In genomic region chr1:172243547-172244205, GRCm38 (mm10) we compare ENCODE assay signal across 10 mouse cellular contexts. TPM values are rescaled to one million over a fixed set of nuclear protein-coding genes. Genes with fewer than 3 reads are reported as not detected.
DNase-seq lines count a peak whose midpoint lies in the region; ATAC-seq and TF ChIP-seq lines count a peak whose summit lies in the region.
"Had no signal": no experiment of that assay in that cellular context is flagged by ENCODE, and none has a peak within 500 bp of the region (broad histone marks: within the 10 kb centered on the region; RNA-seq: fewer than 3 reads in every experiment).

No protein-coding gene starts in this region.

- no peaks in the 10 kb centered on the region for H3K36me3 ChIP-seq in heart, embryonic 10.5 days
- H3K36me3 ChIP-seq in CH12.LX (replicated peaks in 1 of 2; ENCODE audit: control insufficient read depth in 1 of 2, insufficient read depth in 1 of 2, low read length in 1 of 2) = no peaks in the 10 kb centered on the region
- no peaks in the 10 kb centered on the region for H3K36me3 ChIP-seq in heart, embryonic 14.5 days (ENCODE audit: control insufficient read depth, insufficient read depth, low read length)
- no peaks in the 10 kb centered on the region for H3K36me3 ChIP-seq in lung, embryonic 15.5 days
- H3K36me3 ChIP-seq: G1E had no signal

- H3K9ac ChIP-seq in CH12.LX (ENCODE audit: insufficient read depth, low read depth) = no peak overlapping the region
- H3K9ac ChIP-seq in heart, embryonic 14.5 days (ENCODE audit: low read length) = peak overlapping the region; percentile 6
- H3K9ac ChIP-seq in lung, embryonic 15.5 days = no peak overlapping the region

- TF ChIP-seq EP300 in CH12.LX (IDR thresholded peaks at IDR 0.05; ENCODE audit: low read length) = no peak

- peak overlapping the region; percentile 40 for H3K4me3 ChIP-seq in heart, embryonic 10.5 days
- H3K4me3 ChIP-seq in CH12.LX (replicated peaks in 1 of 3; ENCODE audit: low read depth in 2 of 3, low read length in 2 of 3, poor library complexity in 1 of 3) = no peak overlapping the region
- peak overlapping the region; percentile 20; a peak in 2 of 4 replicates for H3K4me3 ChIP-seq in heart, embryonic 14.5 days (ENCODE audit: control insufficient read depth in 1 of 2, insufficient read depth in 1 of 2, low read depth in 1 of 2, low read length in 2 of 2)
- H3K4me3 ChIP-seq in lung, embryonic 15.5 days = no peak overlapping the region

- ATAC-seq in heart, embryonic 14.5 days (ENCODE audit: insufficient number of reproducible peaks, insufficient read depth, low FRiP score, low read depth) = 0 out of 2 replicates have a peak, but pooled peaks have one; percentile 39
- no peak for ATAC-seq in lung, embryonic 15.5 days (ENCODE audit: borderline replicate concordance, extremely low read depth, low FRiP score, low TSS enrichment)

- in situ Hi-C loops in CH12.LX (cut with MboI; ENCODE audit: low pct_ligation_motif_present, low pct_unique_long_range_greater_than_20kb, low sequenced_read_pairs) = no loop called here

- peak; percentile 76 for DNase-seq in heart, embryonic 10.5 days (ENCODE audit: low spot score)
- no peak for DNase-seq in heart, postnatal 25 days (ENCODE audit: low spot score)
- no peak for DNase-seq in CH12.LX (ENCODE audit: extremely low read depth)
- peak; percentile 27 for DNase-seq in embryo, embryonic 10.5 days (ENCODE audit: low spot score)
- DNase-seq in ovary, adult 18-20 months (ENCODE audit: low spot score) = no peak
- DNase-seq in MN1 (ENCODE audit: low spot score) = no peak

- TF ChIP-seq POLR2A in CH12.LX (IDR thresholded peaks at IDR 0.05; ENCODE audit: low read depth, low read length) = no peak

- no peaks in the 10 kb centered on the region for H3K9me3 ChIP-seq in heart, embryonic 10.5 days
- H3K9me3 ChIP-seq in CH12.LX (replicated peaks; ENCODE audit: low read length) = no peaks in the 10 kb centered on the region
- H3K9me3 ChIP-seq in heart, embryonic 14.5 days (ENCODE audit: control insufficient read depth, low read length) = no peaks in the 10 kb centered on the region
- H3K9me3 ChIP-seq in lung, embryonic 15.5 days = no peaks in the 10 kb centered on the region
- H3K9me3 ChIP-seq: G1E had no signal

- TF ChIP-seq CTCF in CH12.LX (conservative IDR thresholded peaks at IDR 0.05 in 1 of 2, IDR thresholded peaks at IDR 0.05 in 1 of 2; ENCODE audit: low read depth in 2 of 2, low read length in 2 of 2) = peak in 1 of 2 experiments; percentile 32; a peak in 2 of 4 replicates

- peaks cover 21% of the 10 kb centered on the region; the same call in 1 of the 2 replicates for H3K4me1 ChIP-seq in heart, embryonic 10.5 days
- H3K4me1 ChIP-seq in CH12.LX (ENCODE audit: control insufficient read depth in 1 of 2, insufficient read depth in 2 of 2) = peaks cover 0 to 26% of the 10 kb centered on the region in 2 experiments; a peak in 2 of 4 replicates
- H3K4me1 ChIP-seq in heart, embryonic 14.5 days (ENCODE audit: control insufficient read depth in 2 of 2, insufficient read depth in 2 of 2, low read length in 2 of 2) = peaks cover 12 to 26% of the 10 kb centered on the region in 2 experiments
- no peaks in the 10 kb centered on the region for H3K4me1 ChIP-seq in lung, embryonic 15.5 days

- peak overlapping the region; percentile 86; the same call in 1 of the 2 replicates for H3K27ac ChIP-seq in heart, embryonic 10.5 days
- no peak overlapping the region for H3K27ac ChIP-seq in CH12.LX (ENCODE audit: insufficient read depth, low read depth)
- peak overlapping the region; percentile 96 to 97; a peak in 3 of 4 replicates for H3K27ac ChIP-seq in heart, embryonic 14.5 days (replicated peaks in 1 of 2; ENCODE audit: control insufficient read depth in 1 of 2, insufficient read depth in 1 of 2, low read depth in 2 of 2, low read length in 2 of 2)
- H3K27ac ChIP-seq in lung, embryonic 15.5 days = no peak overlapping the region

- no peak; the same call in 1 of the 2 replicates for TF ChIP-seq RAD21 in CH12.LX (IDR thresholded peaks at IDR 0.05; ENCODE audit: low read depth, low read length)

- 22% methylated on average over 16 of the region's 16 CpGs for WGBS in heart, embryonic 10.5 days
- WGBS in heart, embryonic 14.5 days = 25% methylated on average over 16 of the region's 16 CpGs
- WGBS in lung, embryonic 15.5 days = 23% methylated on average over 16 of the region's 16 CpGs

- no peaks in the 10 kb centered on the region for H3K27me3 ChIP-seq in heart, embryonic 10.5 days (ENCODE audit: insufficient read depth, poor library complexity, severe bottlenecking)
- H3K27me3 ChIP-seq in CH12.LX (replicated peaks) = no peaks in the 10 kb centered on the region
- no peaks in the 10 kb centered on the region for H3K27me3 ChIP-seq in heart, embryonic 14.5 days (ENCODE audit: control insufficient read depth, insufficient read depth, low read length)
- H3K27me3 ChIP-seq in lung, embryonic 15.5 days = peaks cover 22% of the 10 kb centered on the region

- H3K79me2 ChIP-seq in CH12.LX (replicated peaks; ENCODE audit: control insufficient read depth, extremely low read depth, insufficient read depth, poor library complexity, severe bottlenecking) = no peaks in the 10 kb centered on the region

- peak overlapping the region; percentile 8; the same call in 1 of the 2 replicates for H3K4me2 ChIP-seq in CH12.LX (ENCODE audit: insufficient read depth, low read depth, poor library complexity, severe bottlenecking)
- peak overlapping the region; percentile 47 for H3K4me2 ChIP-seq in heart, embryonic 14.5 days (ENCODE audit: low read length)
- H3K4me2 ChIP-seq in lung, embryonic 15.5 days = peak overlapping the region; percentile 10; the same call in 1 of the 2 replicates

- intact Hi-C loops in heart, postnatal 25 days (cut with DNase I) = loop anchor here (2.0 to 10.0 kb wide), 4 partner anchors 21 to 199 kb away; no protein-coding TSS in a partner anchor

- dilution Hi-C loops in CH12.LX (cut with MboI; ENCODE audit: extremely low pct_ligation_motif_present, extremely low pct_unique_long_range_greater_than_20kb, low sequenced_read_pairs) = no loop called here

TF ChIP-seq in CH12.LX, 34 proteins besides CTCF, POLR2A, EP300 and RAD21:
- TF ChIP-seq SMC3 (IDR thresholded peaks at IDR 0.05; ENCODE audit: low read depth, low read length) = peak; percentile 18; the same call in 1 of the 2 replicates
- no peak for TF ChIP-seq ETS1 (conservative IDR thresholded peaks at IDR 0.05; ENCODE audit: low read depth, low read length)

RNA-seq across cellular contexts. Expression of gene Atp1a4, which starts 14.5 kb away (rescaled TPM):
- polyA plus RNA-seq in heart, embryonic 10.5 days (2016; fragmentation: Nextera tagmentation; extraction: Ambion mirVana) = 0.09 and 0.12 TPM in 2 replicates
- not detected for total RNA-seq in heart, postnatal 25 days (2021)
- total RNA-seq in CH12.LX (2012; rRNA removed) (not detected in 2 replicates), CH12.LX (2014; rRNA removed) (not detected in 2 replicates)
- polyA plus RNA-seq in CH12.LX (2012; ENCODE audit: insufficient read length, low read depth) = 0.07 TPM in 1 of 2 replicates, not detected in the other
- 0.23 and 0.26 TPM in 2 replicates for polyA plus RNA-seq in heart, embryonic 14.5 days (2014; fragmentation: Nextera tagmentation; extraction: Ambion mirVana)
- not detected in 2 replicates for polyA plus RNA-seq in lung, embryonic 15.5 days (2015; fragmentation: Nextera tagmentation; extraction: Ambion mirVana)
- polyA plus RNA-seq: frontal cortex, adult 2 months; G1E had no signal

RNA-seq across cellular contexts. Expression of gene Igsf8, which starts 17.8 kb away (rescaled TPM):
- polyA plus RNA-seq in heart, embryonic 10.5 days (2016; fragmentation: Nextera tagmentation; extraction: Ambion mirVana) = 30.1 and 33.2 TPM in 2 replicates
- 10 to 100 TPM in 1 of 2 experiments, 1 to 10 TPM in 1; 9.3 to 15.2 TPM for total RNA-seq in heart, postnatal 25 days (2021)
- total RNA-seq in CH12.LX (2012; rRNA removed) (29.3 and 37.0 TPM in 2 replicates), CH12.LX (2014; rRNA removed) (7.4 and 8.3 TPM in 2 replicates)
- 22.1 and 25.9 TPM in 2 replicates for polyA plus RNA-seq in CH12.LX (2012; ENCODE audit: insufficient read length, low read depth)
- polyA plus RNA-seq in heart, embryonic 14.5 days (2014; fragmentation: Nextera tagmentation; extraction: Ambion mirVana) = 20.7 and 24.7 TPM in 2 replicates
- 46.2 and 49.4 TPM in 2 replicates for polyA plus RNA-seq in lung, embryonic 15.5 days (2015; fragmentation: Nextera tagmentation; extraction: Ambion mirVana)

RNA-seq across cellular contexts. Expression of gene Casq1, which starts 24.0 kb away (rescaled TPM):
- 225 and 307 TPM in 2 replicates for polyA plus RNA-seq in heart, embryonic 10.5 days (2016; fragmentation: Nextera tagmentation; extraction: Ambion mirVana)
- total RNA-seq in heart, postnatal 25 days (2021) = 10 to 100 TPM; 12.6 to 18.0 TPM
- total RNA-seq in CH12.LX (2012; rRNA removed) = 0.21 TPM in 1 of 2 replicates, not detected in the other
- not detected in 2 replicates for total RNA-seq in CH12.LX (2014; rRNA removed)
- polyA plus RNA-seq in CH12.LX (2012; ENCODE audit: insufficient read length, low read depth) = 0.96 and 0.98 TPM in 2 replicates
- polyA plus RNA-seq in heart, embryonic 14.5 days (2014; fragmentation: Nextera tagmentation; extraction: Ambion mirVana) = 138 and 148 TPM in 2 replicates
- 8.5 and 10.0 TPM in 2 replicates for polyA plus RNA-seq in lung, embryonic 15.5 days (2015; fragmentation: Nextera tagmentation; extraction: Ambion mirVana)
- total RNA-seq: G1E had no signal
- polyA plus RNA-seq: G1E had no signal

RNA-seq across cellular contexts. Expression of gene Pea15a, which starts 37.1 kb away (rescaled TPM):
- 115 and 152 TPM in 2 replicates for polyA plus RNA-seq in heart, embryonic 10.5 days (2016; fragmentation: Nextera tagmentation; extraction: Ambion mirVana)
- total RNA-seq in heart, postnatal 25 days (2021) = 10 to 100 TPM; 65.8 to 70.5 TPM
- total RNA-seq in CH12.LX (2012; rRNA removed) (14.9 and 15.6 TPM in 2 replicates), CH12.LX (2014; rRNA removed) (21.5 and 23.7 TPM in 2 replicates)
- polyA plus RNA-seq in CH12.LX (2012; ENCODE audit: insufficient read length, low read depth) = 50.6 and 52.1 TPM in 2 replicates
- 160 and 166 TPM in 2 replicates for polyA plus RNA-seq in heart, embryonic 14.5 days (2014; fragmentation: Nextera tagmentation; extraction: Ambion mirVana)
- 142 and 146 TPM in 2 replicates for polyA plus RNA-seq in lung, embryonic 15.5 days (2015; fragmentation: Nextera tagmentation; extraction: Ambion mirVana)

RNA-seq across cellular contexts. Expression of gene Atp1a2, which starts 54.2 kb away (rescaled TPM):
- polyA plus RNA-seq in heart, embryonic 10.5 days (2016; fragmentation: Nextera tagmentation; extraction: Ambion mirVana) = 8.7 and 22.5 TPM in 2 replicates
- total RNA-seq in heart, postnatal 25 days (2021) = 100 to 1,000 TPM; 600 to 610 TPM
- 0.13 and 0.21 TPM in 2 replicates for total RNA-seq in CH12.LX (2012; rRNA removed)
- total RNA-seq in CH12.LX (2014; rRNA removed) = 0.03 and 0.07 TPM in 2 replicates
- 0.23 and 0.33 TPM in 2 replicates for polyA plus RNA-seq in CH12.LX (2012; ENCODE audit: insufficient read length, low read depth)
- 5.3 and 7.3 TPM in 2 replicates for polyA plus RNA-seq in heart, embryonic 14.5 days (2014; fragmentation: Nextera tagmentation; extraction: Ambion mirVana)
- 5.7 and 6.2 TPM in 2 replicates for polyA plus RNA-seq in lung, embryonic 15.5 days (2015; fragmentation: Nextera tagmentation; extraction: Ambion mirVana)
- polyA plus RNA-seq: G1E had no signal

Comparison
In these comparisons a context has a peak if more than half of its experiments do, and no peak if none do; other contexts are left out.
1. DNase-seq: peak in heart, embryonic 10.5 days (single experiment) and embryo, embryonic 10.5 days (single experiment); none in heart, postnatal 25 days (single experiment), CH12.LX (single experiment), ovary, adult 18-20 months (single experiment) and MN1 (single experiment).
2. H3K27ac ChIP-seq: peak in heart, embryonic 10.5 days (single experiment) and heart, embryonic 14.5 days (2 of 2); none in CH12.LX (single experiment) and lung, embryonic 15.5 days (single experiment).
3. H3K4me3 ChIP-seq: peak in heart, embryonic 10.5 days (single experiment) and heart, embryonic 14.5 days (2 of 2); none in CH12.LX (0 of 3) and lung, embryonic 15.5 days (single experiment).
4. RNA of gene Casq1, which starts 24.0 kb away (polyA plus RNA-seq): 225 to 307 TPM in heart, embryonic 10.5 days and 138 to 148 TPM in heart, embryonic 14.5 days; 8.5 to 10.0 TPM in lung, embryonic 15.5 days and 0.96 to 0.98 TPM in CH12.LX; every median in the first group is over 10 times any median in the second.
5. Peak in every context shown above with its lines, with median percentiles within 50 percentile points of each other: H3K4me2 ChIP-seq.